ENCODE assay signal across 29 mouse cellular contexts in genomic region chr4:105013718-105014117, GRCm38 (mm10).
DNase-seq lines count a peak whose midpoint lies in the region; ATAC-seq lines count a peak whose summit lies in the region.
"Had no signal": no experiment of that assay in that cellular context is flagged by ENCODE, and none has a peak within 500 bp of the region (broad histone marks: within the 10 kb centered on the region; RNA-seq: fewer than 3 reads in every experiment).

No protein-coding gene starts in this region.

- H3K27me3 ChIP-seq in midbrain, embryonic 11.5 days (ENCODE audit: control insufficient read depth, insufficient read depth, low read length), result no peaks in the 10 kb centered on the region
- H3K27me3 ChIP-seq in midbrain, embryonic 15.5 days (replicated peaks), result no peaks in the 10 kb centered on the region
- no peaks in the 10 kb centered on the region for H3K27me3 ChIP-seq in intestine, embryonic 16.5 days (replicated peaks; ENCODE audit: control insufficient read depth, insufficient read depth, low read length)
- H3K27me3 ChIP-seq: CH12.LX; embryonic facial prominence, embryonic 13.5 days; embryonic facial prominence, embryonic 15.5 days; forebrain, embryonic 12.5 days; Patski had no signal

- no peaks in the 10 kb centered on the region for H3K36me3 ChIP-seq in midbrain, embryonic 11.5 days (ENCODE audit: control insufficient read depth, insufficient read depth, low read length)
- H3K36me3 ChIP-seq in midbrain, embryonic 15.5 days (replicated peaks), result no peaks in the 10 kb centered on the region
- H3K36me3 ChIP-seq in intestine, embryonic 16.5 days (ENCODE audit: control insufficient read depth, insufficient read depth, low read length), result no peaks in the 10 kb centered on the region
- H3K36me3 ChIP-seq: embryonic facial prominence, embryonic 13.5 days; embryonic facial prominence, embryonic 15.5 days; forebrain, embryonic 10.5 days; forebrain, embryonic 12.5 days; G1E had no signal

- H3K9me3 ChIP-seq in midbrain, embryonic 11.5 days (ENCODE audit: control insufficient read depth, low read length), result no peaks in the 10 kb centered on the region
- H3K9me3 ChIP-seq in midbrain, embryonic 15.5 days, result no peaks in the 10 kb centered on the region
- no peaks in the 10 kb centered on the region for H3K9me3 ChIP-seq in intestine, embryonic 16.5 days (ENCODE audit: control insufficient read depth, low read length)
- H3K9me3 ChIP-seq: embryonic facial prominence, embryonic 13.5 days; embryonic facial prominence, embryonic 15.5 days; forebrain, embryonic 10.5 days; forebrain, embryonic 12.5 days had no signal

- no peak overlapping the region for H3K9ac ChIP-seq in midbrain, embryonic 11.5 days (ENCODE audit: low read length)
- no peak overlapping the region for H3K9ac ChIP-seq in midbrain, embryonic 15.5 days
- H3K9ac ChIP-seq in intestine, embryonic 16.5 days (ENCODE audit: low read depth, low read length), result no peak overlapping the region
- H3K9ac ChIP-seq: embryonic facial prominence, embryonic 13.5 days; embryonic facial prominence, embryonic 15.5 days; forebrain, embryonic 12.5 days had no signal

- ATAC-seq in frontal cortex, adult (ENCODE audit: low TSS enrichment), result peak; percentile 71
- no peak for ATAC-seq in midbrain, embryonic 11.5 days (ENCODE audit: low FRiP score)
- ATAC-seq in midbrain, embryonic 15.5 days (replicated peaks), result no peak
- no peak for ATAC-seq in intestine, embryonic 16.5 days
- ATAC-seq: activated CD4-positive, CD25-positive, alpha-beta regulatory T cell, adult 4 months; CD4-positive, CD25-positive, alpha-beta regulatory T cell, adult 4 months; forebrain, embryonic 14.5 days; forebrain, embryonic 16.5 days; Patski had no signal

- no peak for DNase-seq in frontal cortex, postnatal 14 days (ENCODE audit: low spot score in 2 of 2)
- peak; percentile 26 for DNase-seq in midbrain, embryonic 11.5 days (ENCODE audit: low spot score, missing footprints)
- DNase-seq in brain, adult 2 months (ENCODE audit: low read depth, low spot score), result peak; percentile 45
- DNase-seq: adrenal gland, adult 8-10 months; adrenal gland, postnatal 14 days; adrenal gland, postnatal 36 days; B cell, adult 2 months; cerebellum, adult 11 months; cerebellum, adult 18-20 months; cerebellum, adult 8-10 months; cerebellum, adult 9-11 months; cerebellum, postnatal 14 days; cerebellum, postnatal 36 days; embryo, embryonic 11 days had no signal

- no peak overlapping the region for H3K4me3 ChIP-seq in midbrain, embryonic 11.5 days (ENCODE audit: low read depth, low read length)
- H3K4me3 ChIP-seq in midbrain, embryonic 15.5 days, result no peak overlapping the region
- H3K4me3 ChIP-seq in intestine, embryonic 16.5 days (ENCODE audit: low read length), result no peak overlapping the region
- H3K4me3 ChIP-seq: embryonic facial prominence, embryonic 13.5 days; embryonic facial prominence, embryonic 15.5 days; erythroblast, embryonic 14.5 days; forebrain, embryonic 10.5 days; forebrain, embryonic 12.5 days had no signal

- no peak overlapping the region for H3K27ac ChIP-seq in midbrain, embryonic 11.5 days (ENCODE audit: low read depth, low read length)
- H3K27ac ChIP-seq in midbrain, embryonic 15.5 days, result no peak overlapping the region
- H3K27ac ChIP-seq in intestine, embryonic 16.5 days (ENCODE audit: low read length), result no peak overlapping the region
- H3K27ac ChIP-seq: embryonic facial prominence, embryonic 13.5 days; embryonic facial prominence, embryonic 15.5 days; forebrain, embryonic 10.5 days; forebrain, embryonic 12.5 days had no signal

- no peaks in the 10 kb centered on the region for H3K4me1 ChIP-seq in midbrain, embryonic 11.5 days (ENCODE audit: control insufficient read depth, insufficient read depth, low read length)
- no peaks in the 10 kb centered on the region for H3K4me1 ChIP-seq in midbrain, embryonic 15.5 days
- H3K4me1 ChIP-seq in intestine, embryonic 16.5 days (ENCODE audit: control insufficient read depth, insufficient read depth, low read length), result no peaks in the 10 kb centered on the region
- H3K4me1 ChIP-seq: embryonic facial prominence, embryonic 13.5 days; embryonic facial prominence, embryonic 15.5 days; forebrain, embryonic 10.5 days; forebrain, embryonic 12.5 days had no signal

- WGBS in midbrain, embryonic 11.5 days, result 95% methylated on average over 7 of the region's 7 CpGs
- whole genome bisulfite sequencing in midbrain, embryonic 15.5 days, result 92% methylated on average over 7 of the region's 7 CpGs
- WGBS in intestine, embryonic 16.5 days, result 92% methylated on average over 7 of the region's 7 CpGs

- H3K4me2 ChIP-seq in midbrain, embryonic 11.5 days, result no peak overlapping the region
- no peak overlapping the region for H3K4me2 ChIP-seq in midbrain, embryonic 15.5 days
- H3K4me2 ChIP-seq in intestine, embryonic 16.5 days (ENCODE audit: low read depth, low read length), result no peak overlapping the region
- H3K4me2 ChIP-seq: embryonic facial prominence, embryonic 13.5 days; embryonic facial prominence, embryonic 15.5 days; forebrain, embryonic 12.5 days had no signal

Comparison
In these comparisons a context has a peak if more than half of its experiments do, and no peak if none do; other contexts are left out.
1. DNase-seq: peak in midbrain, embryonic 11.5 days (single experiment) and brain, adult 2 months (single experiment); none in frontal cortex, postnatal 14 days (0 of 2).